Mouse (Mus musculus): ENCODE results near the gene Pold1.

Pold1 gene

GRCm38 (mm10) chr7:44546274-44546673, 2.4 kb downstream of the Pold1 start:
- no peak for DNase-seq (ENCODE audit: low spot score in 2 of 2)

- DNase-seq (ENCODE audit: low spot score in 2 of 2): no peak
Observed at GRCm38 (mm10) chr7:44543071-44543470, 5.6 kb downstream of the Pold1 start.

GRCm38 (mm10) chr7:44542555-44542954, 6.1 kb downstream of the Pold1 start:
- DNase-seq (ENCODE audit: low spot score in 2 of 2): no peak

- no peak for DNase-seq (ENCODE audit: low spot score in 2 of 2)
Observed at GRCm38 (mm10) chr7:44538756-44539624, 9.7 kb downstream of the Pold1 start.

- no peak for DNase-seq (ENCODE audit: low spot score in 2 of 2)
Observed at GRCm38 (mm10) chr7:44537496-44537895, 11.2 kb downstream of the Pold1 start.

- DNase-seq (ENCODE audit: low spot score in 2 of 2): no peak
Observed at GRCm38 (mm10) chr7:44537009-44537408, 11.6 kb downstream of the Pold1 start.

GRCm38 (mm10) chr7:44536590-44536968, 12.1 kb downstream of the Pold1 start:
- DNase-seq (ENCODE audit: low spot score in 2 of 2): peak in 1 of 2 experiments; percentile 69

GRCm38 (mm10) chr7:44535657-44536589, 12.7 kb downstream of the Pold1 start:
- DNase-seq (ENCODE audit: low spot score in 2 of 2): no peak

GRCm38 (mm10) chr7:44534656-44535441, 13.8 kb downstream of the Pold1 start:
- no peak for DNase-seq (ENCODE audit: low spot score in 2 of 2)

- no peak for DNase-seq (ENCODE audit: low spot score in 2 of 2)
Observed at GRCm38 (mm10) chr7:44534242-44534641, 14.4 kb downstream of the Pold1 start.

GRCm38 (mm10) chr7:44533746-44534045, 15.0 kb downstream of the Pold1 start:
- no peak for DNase-seq (ENCODE audit: low spot score in 2 of 2)

- no peak for DNase-seq (ENCODE audit: low spot score in 2 of 2)
Observed at GRCm38 (mm10) chr7:44532918-44533745, 15.5 kb downstream of the Pold1 start.

- DNase-seq (ENCODE audit: low spot score in 2 of 2): no peak
Observed at GRCm38 (mm10) chr7:44531946-44532732, 16.5 kb downstream of the Pold1 start, which contains the start of gene Spib. Spib (minus strand) TSS chr7:44532071.

- DNase-seq (ENCODE audit: low spot score in 2 of 2): no peak
Observed at GRCm38 (mm10) chr7:44531207-44531606, 17.4 kb downstream of the Pold1 start.

GRCm38 (mm10) chr7:44530507-44530906, 18.1 kb downstream of the Pold1 start:
- DNase-seq (ENCODE audit: low spot score in 2 of 2): no peak

- DNase-seq (ENCODE audit: low spot score in 2 of 2): no peak
Observed at GRCm38 (mm10) chr7:44529518-44529917, 19.1 kb downstream of the Pold1 start.

- peak; percentile 52 to 81 for DNase-seq (ENCODE audit: low spot score in 2 of 2)
Observed at GRCm38 (mm10) chr7:44527483-44528398, 20.9 kb downstream of the Pold1 start.

- no peak for DNase-seq (ENCODE audit: low spot score in 2 of 2)
Observed at GRCm38 (mm10) chr7:44526414-44527154, 22.1 kb downstream of the Pold1 start.

Measured in left cerebral cortex, adult 9 months (tissue).